Comparison of ENCODE assay signal across 8 mouse cellular contexts in genomic region chr7:16129421-16129845, GRCm38 (mm10). TPM values are rescaled to one million over a fixed set of nuclear protein-coding genes. Genes with fewer than 3 reads are reported as not detected.
DNase-seq lines count a peak whose midpoint lies in the region; ATAC-seq and TF ChIP-seq lines count a peak whose summit lies in the region.

Slc8a2 (plus strand) TSS chr7:16129826.

- peak; percentile 7 for DNase-seq in 3T3-L1 (ENCODE audit: low read depth, low spot score)
- peak; percentile 75 to 81 for DNase-seq in adrenal gland, postnatal 36 days
- DNase-seq in heart, adult 9 months (ENCODE audit: low spot score in 2 of 2): peak; percentile 50 to 74
- peak; percentile 65 for DNase-seq in kidney, adult 9 months
- DNase-seq in limb, embryonic 14.5 days (ENCODE audit: low spot score): peak; percentile 73

- no peak for TF ChIP-seq POLR2A in limb, embryonic 14.5 days (IDR thresholded peaks at IDR 0.05; ENCODE audit: borderline replicate concordance, extremely low read depth, insufficient read depth, insufficient read length)

- peak within 1 kb of the TSS; percentile 60 for H3K4me3 ChIP-seq in embryonic facial prominence, embryonic 13.5 days
- peak within 1 kb of the TSS; percentile 55 for H3K4me3 ChIP-seq in limb, embryonic 14.5 days (replicated peaks; ENCODE audit: low read length)
- peak within 1 kb of the TSS; percentile 61 for H3K4me3 ChIP-seq in midbrain, embryonic 16.5 days (ENCODE audit: low read depth, low read length)
- H3K4me3 ChIP-seq in stomach, embryonic 15.5 days (replicated peaks): peak within 1 kb of the TSS; percentile 56

- peak within 1 kb of the TSS; percentile 90 for H3K27ac ChIP-seq in embryonic facial prominence, embryonic 13.5 days
- 0 out of 2 replicates have a peak within 1 kb of the TSS, but pooled peaks have one; percentile 35 for H3K27ac ChIP-seq in limb, embryonic 14.5 days (replicated peaks; ENCODE audit: low read depth, low read length)
- H3K27ac ChIP-seq in midbrain, embryonic 16.5 days (ENCODE audit: low read length): peak within 1 kb of the TSS; percentile 79
- H3K27ac ChIP-seq in stomach, embryonic 15.5 days: peak within 1 kb of the TSS; percentile 75

- under 1% methylated on average over 12 of the region's 12 CpGs for WGBS in embryonic facial prominence, embryonic 13.5 days
- WGBS in limb, embryonic 14.5 days: under 1% methylated on average over 12 of the region's 12 CpGs
- 1% methylated on average over 12 of the region's 12 CpGs for WGBS in midbrain, embryonic 16.5 days
- WGBS in stomach, embryonic 15.5 days: 1% methylated on average over 12 of the region's 12 CpGs

- H3K27me3 ChIP-seq in embryonic facial prominence, embryonic 13.5 days: peaks cover 5% of the 10 kb centered on the region; the same call in 1 of the 2 replicates
- no peaks in the 10 kb centered on the region; the same call in 1 of the 2 replicates for H3K27me3 ChIP-seq in limb, embryonic 14.5 days (ENCODE audit: control insufficient read depth, insufficient read depth, low read length)
- no peaks in the 10 kb centered on the region for H3K27me3 ChIP-seq in midbrain, embryonic 16.5 days (ENCODE audit: control insufficient read depth, insufficient read depth, low read depth, low read length)
- no peaks in the 10 kb centered on the region for H3K27me3 ChIP-seq in stomach, embryonic 15.5 days (replicated peaks)

- no peaks in the 10 kb centered on the region for H3K9me3 ChIP-seq in embryonic facial prominence, embryonic 13.5 days
- H3K9me3 ChIP-seq in limb, embryonic 14.5 days (ENCODE audit: control insufficient read depth, low read length): no peaks in the 10 kb centered on the region
- H3K9me3 ChIP-seq in midbrain, embryonic 16.5 days (replicated peaks; ENCODE audit: control insufficient read depth, low read length, poor library complexity, severe bottlenecking): no peaks in the 10 kb centered on the region
- no peaks in the 10 kb centered on the region for H3K9me3 ChIP-seq in stomach, embryonic 15.5 days

- peak; percentile 81 for ATAC-seq in embryonic facial prominence, embryonic 13.5 days (ENCODE audit: insufficient number of reproducible peaks, insufficient read depth, low FRiP score, low TSS enrichment, low read depth)
- ATAC-seq in limb, embryonic 14.5 days (ENCODE audit: low FRiP score, low read depth): peak; percentile 83
- peak; percentile 88 for ATAC-seq in midbrain, embryonic 16.5 days
- ATAC-seq in stomach, embryonic 15.5 days (ENCODE audit: insufficient read depth, low FRiP score, low read depth): peak; percentile 75

- H3K9ac ChIP-seq in embryonic facial prominence, embryonic 13.5 days: peak within 1 kb of the TSS; percentile 78
- H3K9ac ChIP-seq in limb, embryonic 14.5 days (ENCODE audit: low read depth, low read length, severe bottlenecking): peak within 1 kb of the TSS; percentile 66
- H3K9ac ChIP-seq in midbrain, embryonic 16.5 days (ENCODE audit: low read depth, low read length): peak within 1 kb of the TSS; percentile 78
- H3K9ac ChIP-seq in stomach, embryonic 15.5 days: peak within 1 kb of the TSS; percentile 43; the same call in 1 of the 2 replicates

- peaks cover 31% of the 10 kb centered on the region for H3K4me1 ChIP-seq in embryonic facial prominence, embryonic 13.5 days
- H3K4me1 ChIP-seq in limb, embryonic 14.5 days (ENCODE audit: control insufficient read depth, insufficient read depth, low read length): peaks cover 12% of the 10 kb centered on the region
- H3K4me1 ChIP-seq in midbrain, embryonic 16.5 days (ENCODE audit: control insufficient read depth, insufficient read depth, low read length): peaks cover 36% of the 10 kb centered on the region
- H3K4me1 ChIP-seq in stomach, embryonic 15.5 days: peaks cover 24% of the 10 kb centered on the region; the same call in 1 of the 2 replicates

- H3K36me3 ChIP-seq in embryonic facial prominence, embryonic 13.5 days: peaks cover 38% of the 10 kb centered on the region
- peaks cover 9% of the 10 kb centered on the region for H3K36me3 ChIP-seq in limb, embryonic 14.5 days (ENCODE audit: control insufficient read depth, insufficient read depth, low read length)
- H3K36me3 ChIP-seq in midbrain, embryonic 16.5 days (ENCODE audit: control insufficient read depth, insufficient read depth, low read length): peaks cover 3% of the 10 kb centered on the region; the same call in 1 of the 2 replicates
- H3K36me3 ChIP-seq in stomach, embryonic 15.5 days: no peaks in the 10 kb centered on the region

- H3K4me2 ChIP-seq in embryonic facial prominence, embryonic 13.5 days: peak within 1 kb of the TSS; percentile 80
- peak within 1 kb of the TSS; percentile 73 for H3K4me2 ChIP-seq in limb, embryonic 14.5 days (replicated peaks; ENCODE audit: low read depth, low read length, severe bottlenecking)
- H3K4me2 ChIP-seq in midbrain, embryonic 16.5 days (ENCODE audit: low read length): peak within 1 kb of the TSS; percentile 74
- peak within 1 kb of the TSS; percentile 69 for H3K4me2 ChIP-seq in stomach, embryonic 15.5 days

RNA-seq across cellular contexts. Expression of gene Slc8a2, which starts in this region (rescaled TPM):
- total RNA-seq in adrenal gland, postnatal 36 days (2021): 1 to 10 TPM; 1.7 to 2.6 TPM
- 0.34 and 0.37 TPM in 2 replicates for polyA plus RNA-seq in embryonic facial prominence, embryonic 13.5 days (2015; fragmentation: Nextera tagmentation; extraction: Ambion mirVana)
- 7.3 and 9.8 TPM in 2 replicates for polyA plus RNA-seq in limb, embryonic 14.5 days (2012; rRNA removed)
- 0.23 and 0.28 TPM in 2 replicates for polyA plus RNA-seq in limb, embryonic 14.5 days (2014; fragmentation: Nextera tagmentation; extraction: Ambion mirVana)
- polyA plus RNA-seq in midbrain, embryonic 16.5 days (2015; fragmentation: Nextera tagmentation; extraction: Ambion mirVana): 0.73 and 1.0 TPM in 2 replicates
- polyA plus RNA-seq in stomach, embryonic 15.5 days (2015; fragmentation: Nextera tagmentation; extraction: Ambion mirVana): 0.30 and 0.35 TPM in 2 replicates

Comparison
In these comparisons a context has a peak if more than half of its experiments do, and no peak if none do; other contexts are left out.
1. Peak in every context shown above with its lines: DNase-seq, ATAC-seq, H3K4me3 ChIP-seq and H3K27ac ChIP-seq.
2. Peak in ATAC-seq, H3K4me3 ChIP-seq, H3K27ac ChIP-seq, H3K9ac ChIP-seq and H3K4me2 ChIP-seq in embryonic facial prominence, embryonic 13.5 days; RNA of the gene not detected or under 1 TPM.
3. Peak in ATAC-seq, H3K4me3 ChIP-seq, H3K27ac ChIP-seq, H3K9ac ChIP-seq and H3K4me2 ChIP-seq in stomach, embryonic 15.5 days; RNA of the gene not detected or under 1 TPM.
4. DNase-seq: peak in every context shown above with its lines; median percentile 78 in adrenal gland, postnatal 36 days; 73 in limb, embryonic 14.5 days; 65 in kidney, adult 9 months; 62 in heart, adult 9 months; 7 in 3T3-L1.
5. H3K27ac ChIP-seq: peak in every context shown above with its lines; median percentile 90 in embryonic facial prominence, embryonic 13.5 days; 79 in midbrain, embryonic 16.5 days; 75 in stomach, embryonic 15.5 days; 35 in limb, embryonic 14.5 days.